Mouse (Mus musculus) liver, embryonic 14.5 days (tissue): ENCODE measurements at regions not wholly inside any gene's neighbourhood (a gene's known extent, or its start where the extent isn't known, plus 50 kb on each side); places are given as distances from the start of the nearest gene placed in this dataset.

Source experiments
- CTCF ChIP-seq: IDR thresholded peaks from 2 replicates; pipeline ENCODE4 v1.5.1; 2016; ENCODE audit warnings: antibody characterized with exemption, low read depth, control low read depth
- EP300 ChIP-seq: IDR thresholded peaks from 2 replicates; pipeline ENCODE4 v1.6.1; 2016; ENCODE audit warnings: antibody characterized with exemption, low read depth

- TF ChIP-seq CTCF = no peak
- TF ChIP-seq EP300 = no peak
Measured at GRCm38 (mm10) chr3:63542638-63543408, 59.1 kb upstream of the Gm34302 start.
